Mouse (Mus musculus) midbrain, embryonic 15.5 days (tissue): ENCODE measurements around the gene Hmgb1. TPM values are rescaled to one million over a fixed set of nuclear protein-coding genes. Genes with fewer than 3 reads are reported as not detected.

Experiments used
- ATAC-seq: fragments of 200-750 bp; cut with Nextera tagmentation; replicated peaks from 2 replicates; pipeline ENCODE4 v1.8.0; 2017; ENCODE audit warnings: moderate TSS enrichment
- H3K27ac ChIP-seq: fragments of 300-500 bp; sonication (generic); 2 replicates; pipeline ENCODE4 v1.5.1; 2015; ENCODE audit warnings: mild to moderate bottlenecking, inconsistent platforms
- H3K27me3 ChIP-seq: fragments of 300-500 bp; sonication (generic); replicated peaks from 2 replicates; pipeline ENCODE4 v1.6.1; 2015; ENCODE audit warnings: inconsistent platforms
- H3K36me3 ChIP-seq: fragments of 300-500 bp; sonication (generic); replicated peaks from 2 replicates; pipeline ENCODE4 v1.6.1; 2015; ENCODE audit warnings: inconsistent platforms
- H3K4me1 ChIP-seq: fragments of 300-500 bp; sonication (generic); 2 replicates; pipeline ENCODE4 v1.6.1; 2015; ENCODE audit warnings: inconsistent platforms
- H3K4me2 ChIP-seq: fragments of 300-500 bp; sonication (generic); 2 replicates; pipeline ENCODE4 v1.6.1; 2015; ENCODE audit warnings: inconsistent platforms, mild to moderate bottlenecking, moderate library complexity
- H3K4me3 ChIP-seq: fragments of 300-500 bp; sonication (generic); 2 replicates; pipeline ENCODE4 v1.5.1; 2015; ENCODE audit warnings: mild to moderate bottlenecking, inconsistent platforms
- H3K9ac ChIP-seq: fragments of 300-500 bp; sonication (generic); 2 replicates; pipeline ENCODE4 v1.6.1; 2015; ENCODE audit warnings: mild to moderate bottlenecking, inconsistent platforms
- H3K9me3 ChIP-seq: fragments of 300-500 bp; sonication (generic); 2 replicates; pipeline ENCODE4 v1.6.1; 2016; ENCODE audit warnings: inconsistent platforms
- WGBS: fragments of 180-500 bp; shearing (Covaris S2); methylation state at CpG from one replicate; pipeline ENCODE4 v1.1.7; 2015; ENCODE audit warnings: mixed read lengths; 5-methylcytosine and 5-hydroxymethylcytosine counted together
- polyA plus RNA-seq: library from polyadenylated mRNA; unstranded; fragments of >200 nt; fragmentation: Nextera tagmentation; extraction: Ambion mirVana; gene quantifications from 2 replicates; pipeline ENCODE4 v1.2.1, GENCODE M21; 2015

Hmgb1 gene
- polyA plus RNA-seq, 1 experiment from 2014 or later: 713 TPM

GRCm38 (mm10) chr5:149005083-149005482, 179.2 kb downstream of the Hmgb1 start:
- Histone ChIP-seq H3K36me3 (no peaks in the 10 kb centered on the region), H3K27ac (no peak overlapping the region)
- WGBS: 44% methylated on average over 9 of the region's 9 CpGs

DNA sequence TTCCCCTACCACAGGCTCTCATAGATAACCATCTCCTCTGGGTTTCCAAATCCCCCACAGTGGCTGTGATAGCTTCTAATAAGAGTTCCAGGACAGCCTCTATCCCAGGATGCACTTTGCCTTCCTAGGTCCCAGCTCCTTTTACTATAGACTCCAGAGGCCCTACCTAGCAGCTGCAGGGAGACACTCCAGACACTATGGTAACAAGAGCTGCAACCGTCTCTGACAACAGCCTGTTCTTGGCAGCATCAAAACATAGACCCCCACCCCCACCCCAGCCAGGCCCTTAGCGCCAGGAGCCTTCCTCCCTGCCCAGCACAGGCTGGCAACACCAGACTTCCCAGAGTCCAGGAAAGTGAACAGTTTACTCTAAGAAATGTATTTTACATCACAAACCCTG, 181.2 kb downstream of the Hmgb1 start:
- Histone ChIP-seq H3K9me3 (no peaks in the 10 kb centered on the region), H3K4me1 (peaks cover 7% of the 10 kb centered on the region; the same call in 1 of the 2 replicates), H3K27me3 (no peaks in the 10 kb centered on the region), H3K9ac (no peak overlapping the region), H3K4me2 (no peak overlapping the region), H3K27ac (no peak overlapping the region), H3K36me3 (no peaks in the 10 kb centered on the region), H3K4me3 (no peak overlapping the region)
- 29% methylated on average over 2 of the region's 2 CpGs for WGBS
- no peak for ATAC-seq

More at GRCm38 (mm10) chr5:149005083-149005482, 179.2 kb downstream of the Hmgb1 start:
- Histone ChIP-seq H3K4me1 (peaks cover 7% of the 10 kb centered on the region; the same call in 1 of the 2 replicates), H3K4me3 (no peak overlapping the region), H3K27me3 (no peaks in the 10 kb centered on the region), H3K4me2 (no peak overlapping the region), H3K9ac (no peak overlapping the region), H3K9me3 (no peaks in the 10 kb centered on the region)
- ATAC-seq: no peak

DNA sequence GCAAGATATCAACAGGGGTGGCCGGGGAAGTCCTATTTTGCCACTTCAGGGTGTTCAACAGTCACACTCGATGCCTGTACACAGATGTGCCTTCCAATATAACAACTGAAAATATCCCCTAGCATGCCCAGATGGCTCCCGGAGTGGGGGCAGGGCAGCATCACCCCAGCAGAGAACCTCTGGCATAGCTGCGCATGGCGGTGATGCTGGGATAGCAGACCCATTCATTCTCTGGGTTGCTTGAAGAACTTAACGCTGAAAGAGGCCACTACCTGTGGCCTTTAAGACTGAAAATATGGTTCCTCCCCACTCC, 181.5 kb downstream of the Hmgb1 start:
- WGBS: 69% methylated on average over 6 of the region's 6 CpGs
- peaks cover 7% of the 10 kb centered on the region; the same call in 1 of the 2 replicates for H3K4me1 ChIP-seq

GRCm38 (mm10) chr5:149002034-149002802, 182.1 kb downstream of the Hmgb1 start:
- Histone ChIP-seq H3K27ac (no peak overlapping the region), H3K4me3 (no peak overlapping the region), H3K4me1 (peaks cover 7% of the 10 kb centered on the region; the same call in 1 of the 2 replicates), H3K9ac (no peak overlapping the region), H3K27me3 (no peaks in the 10 kb centered on the region), H3K36me3 (no peaks in the 10 kb centered on the region), H3K4me2 (no peak overlapping the region), H3K9me3 (no peaks in the 10 kb centered on the region)
- no peak for ATAC-seq
- WGBS: 67% methylated on average over 20 of the region's 20 CpGs

More for the DNA sequence above, 181.5 kb downstream of the Hmgb1 start:
- Histone ChIP-seq H3K4me3 (no peak overlapping the region), H3K27me3 (no peaks in the 10 kb centered on the region), H3K9ac (no peak overlapping the region), H3K27ac (no peak overlapping the region), H3K36me3 (no peaks in the 10 kb centered on the region), H3K4me2 (no peak overlapping the region), H3K9me3 (no peaks in the 10 kb centered on the region)
- no peak for ATAC-seq

- H3K27me3 ChIP-seq: no peaks in the 10 kb centered on the region
- H3K36me3 ChIP-seq: no peaks in the 10 kb centered on the region
- no peak overlapping the region for H3K4me3 ChIP-seq
- ATAC-seq: no peak
- no peak overlapping the region for H3K9ac ChIP-seq
- H3K27ac ChIP-seq: no peak overlapping the region
- no peak overlapping the region for H3K4me2 ChIP-seq
- peaks cover 13% of the 10 kb centered on the region for H3K4me1 ChIP-seq
- no peaks in the 10 kb centered on the region for H3K9me3 ChIP-seq
- WGBS: 95% methylated on average over 7 of the region's 7 CpGs
Observed at GRCm38 (mm10) chr5:148999802-149000201, 184.5 kb downstream of the Hmgb1 start.

DNA sequence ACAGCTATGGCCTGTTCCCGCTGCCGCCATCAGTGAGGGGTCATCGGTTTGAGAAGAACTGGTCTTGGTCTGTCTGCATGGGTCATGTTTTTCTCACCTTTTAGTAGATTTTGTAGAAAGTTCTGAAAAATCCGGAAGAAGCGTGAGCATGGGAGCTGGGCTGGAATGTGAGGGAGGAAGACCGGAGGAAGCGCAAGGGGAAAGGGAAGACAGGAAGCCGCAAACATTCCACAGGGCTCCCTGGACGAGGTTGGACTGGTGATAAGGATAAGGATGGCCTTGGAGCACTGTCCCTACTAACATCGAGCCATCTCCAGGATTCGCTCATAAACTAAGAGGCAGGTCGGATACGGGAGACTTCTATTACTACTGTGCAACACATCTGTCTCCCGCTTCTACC, 185.8 kb downstream of the Hmgb1 start:
- H3K4me2 ChIP-seq: no peak overlapping the region
- H3K9ac ChIP-seq: no peak overlapping the region
- H3K27me3 ChIP-seq: no peaks in the 10 kb centered on the region
- WGBS: 88% methylated on average over 14 of the region's 14 CpGs
- no peak for ATAC-seq
- no peak overlapping the region for H3K27ac ChIP-seq
- no peaks in the 10 kb centered on the region for H3K9me3 ChIP-seq
- H3K36me3 ChIP-seq: no peaks in the 10 kb centered on the region
- peaks cover 21% of the 10 kb centered on the region for H3K4me1 ChIP-seq
- H3K4me3 ChIP-seq: no peak overlapping the region

DNA sequence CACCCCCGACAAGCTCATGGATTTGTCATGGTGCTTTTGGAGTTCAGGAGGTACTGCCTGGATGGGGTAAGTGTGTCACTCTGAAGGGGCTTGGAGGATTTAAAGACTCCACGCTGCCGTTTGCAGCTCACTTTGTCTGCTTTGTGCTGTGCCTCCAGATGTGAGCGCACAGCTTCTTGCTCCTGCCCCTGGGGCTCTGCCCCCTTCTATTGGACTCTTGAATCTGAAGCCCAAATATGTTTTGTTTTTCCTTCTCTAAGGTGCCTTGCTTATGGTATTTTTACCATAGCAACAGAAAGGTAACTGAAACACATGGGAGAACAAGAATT, 187.6 kb downstream of the Hmgb1 start:
- H3K27me3 ChIP-seq: no peaks in the 10 kb centered on the region
- no peak overlapping the region for H3K4me3 ChIP-seq
- H3K4me2 ChIP-seq: no peak overlapping the region
- no peaks in the 10 kb centered on the region for H3K9me3 ChIP-seq
- H3K9ac ChIP-seq: no peak overlapping the region
- H3K4me1 ChIP-seq: peaks cover 21% of the 10 kb centered on the region
- ATAC-seq: no peak
- no peaks in the 10 kb centered on the region for H3K36me3 ChIP-seq
- 40% methylated on average over 4 of the region's 4 CpGs for WGBS
- no peak overlapping the region for H3K27ac ChIP-seq

Other genes with a start within 250 kb of the Hmgb1 start
- gene Gm42791, start 189.3 kb downstream of the Hmgb1 start, polyA plus RNA-seq: 6.5 and 8.6 TPM in 2 replicates
- gene Uspl1, start 139 bp downstream of the Hmgb1 start, polyA plus RNA-seq: 54.3 and 56.1 TPM in 2 replicates
- gene Alox5ap, start 80.3 kb upstream of the Hmgb1 start, polyA plus RNA-seq: 10.0 and 11.1 TPM in 2 replicates
- gene Medag, start 227.3 kb upstream of the Hmgb1 start, polyA plus RNA-seq: 2.6 and 2.7 TPM in 2 replicates